Mouse (Mus musculus) limb, embryonic 12.5 days (tissue): ENCODE data around the gene Plxnc1. TPM values are rescaled to one million over a fixed set of nuclear protein-coding genes. Genes with fewer than 3 reads are reported as not detected.

Experiments
- ATAC-seq: fragments of 200-750 bp; cut with Nextera tagmentation; 2 replicates; pipeline ENCODE4 v1.8.0; 2017; ENCODE audit warnings: low read depth, moderate TSS enrichment; ENCODE audit not compliant: insufficient number of reproducible peaks, insufficient read depth, low FRiP score, low TSS enrichment
- H3K27ac ChIP-seq: fragments of 300-500 bp; sonication (generic); 2 replicates; pipeline ENCODE4 v1.5.1; 2016; ENCODE audit warnings: mild to moderate bottlenecking, moderate library complexity
- H3K27me3 ChIP-seq: fragments of 300-500 bp; sonication (generic); 2 replicates; pipeline ENCODE4 v1.6.1; 2016; ENCODE audit warnings: mild to moderate bottlenecking, moderate library complexity
- H3K36me3 ChIP-seq: fragments of 300-500 bp; sonication (generic); 2 replicates; pipeline ENCODE4 v1.6.1; 2016; ENCODE audit warnings: mild to moderate bottlenecking, moderate library complexity
- H3K4me1 ChIP-seq: fragments of 300-500 bp; sonication (generic); replicated peaks from 2 replicates; pipeline ENCODE4 v1.6.1; 2016
- H3K4me2 ChIP-seq: fragments of 300-500 bp; sonication (generic); 2 replicates; pipeline ENCODE4 v1.6.1; 2016; ENCODE audit warnings: mild to moderate bottlenecking, moderate library complexity
- H3K4me3 ChIP-seq: fragments of 300-500 bp; sonication (generic); replicated peaks from 2 replicates; pipeline ENCODE4 v1.5.1; 2016; ENCODE audit warnings: mild to moderate bottlenecking
- H3K9ac ChIP-seq: fragments of 300-500 bp; sonication (generic); replicated peaks from 2 replicates; pipeline ENCODE4 v1.6.1; 2016; ENCODE audit warnings: mild to moderate bottlenecking, moderate library complexity
- H3K9me3 ChIP-seq: fragments of 300-500 bp; sonication (generic); 2 replicates; pipeline ENCODE4 v1.6.1; 2016; ENCODE audit warnings: mild to moderate bottlenecking, moderate library complexity
- WGBS: fragments of 180-500 bp; shearing (Covaris S2); methylation state at CpG from one replicate; pipeline ENCODE4 v1.1.7; 2016; 5-methylcytosine and 5-hydroxymethylcytosine counted together
- polyA plus RNA-seq: library from polyadenylated mRNA; unstranded; fragments of >200 nt; fragmentation: Nextera tagmentation; extraction: Ambion mirVana; gene quantifications from 2 replicates; pipeline ENCODE4 v1.2.1, GENCODE M21; 2016

The Plxnc1 gene
- polyA plus RNA-seq, 1 experiment from 2014 or later = 1.3 TPM

- H3K27me3 ChIP-seq = no peaks in the 10 kb centered on the region
These were observed 145.0 kb downstream of the Plxnc1 start for GRCm38 (mm10) chr10:94799485-94800239.

GRCm38 (mm10) chr10:94798128-94798527, 146.5 kb downstream of the Plxnc1 start:
- Histone ChIP-seq H3K27me3 (no peaks in the 10 kb centered on the region), H3K9me3 (no peaks in the 10 kb centered on the region), H3K4me2 (no peak overlapping the region), H3K27ac (no peak overlapping the region), H3K9ac (no peak overlapping the region), H3K4me3 (no peak overlapping the region), H3K4me1 (no peaks in the 10 kb centered on the region), H3K36me3 (peaks cover 3% of the 10 kb centered on the region; the same call in 1 of the 2 replicates)
- no peak for ATAC-seq
- 74% methylated on average over 5 of the region's 5 CpGs for WGBS

More at GRCm38 (mm10) chr10:94799485-94800239, 145.0 kb downstream of the Plxnc1 start:
- Histone ChIP-seq H3K27ac (no peak overlapping the region), H3K9ac (no peak overlapping the region), H3K9me3 (no peaks in the 10 kb centered on the region), H3K4me3 (no peak overlapping the region), H3K4me1 (no peaks in the 10 kb centered on the region), H3K4me2 (no peak overlapping the region), H3K36me3 (peaks cover 3% of the 10 kb centered on the region; the same call in 1 of the 2 replicates)
- no peak for ATAC-seq
- WGBS = 47% methylated on average over 2 of the region's 2 CpGs

GRCm38 (mm10) chr10:94794666-94795244, 149.9 kb downstream of the Plxnc1 start:
- H3K27me3 ChIP-seq = no peaks in the 10 kb centered on the region
- H3K4me1 ChIP-seq = no peaks in the 10 kb centered on the region
- H3K9ac ChIP-seq = no peak overlapping the region
- H3K27ac ChIP-seq = no peak overlapping the region
- H3K4me3 ChIP-seq = no peak overlapping the region
- peaks cover 7% of the 10 kb centered on the region; the same call in 1 of the 2 replicates for H3K36me3 ChIP-seq
- no peak for ATAC-seq
- H3K4me2 ChIP-seq = no peak overlapping the region
- WGBS = 90% methylated on average over 5 of the region's 5 CpGs
- H3K9me3 ChIP-seq = no peaks in the 10 kb centered on the region

- no peak overlapping the region for H3K27ac ChIP-seq
- H3K4me3 ChIP-seq = no peak overlapping the region
- no peak overlapping the region for H3K9ac ChIP-seq
- no peak overlapping the region for H3K4me2 ChIP-seq
- H3K36me3 ChIP-seq = peaks cover 12% of the 10 kb centered on the region
- H3K9me3 ChIP-seq = no peaks in the 10 kb centered on the region
- H3K27me3 ChIP-seq = no peaks in the 10 kb centered on the region
- H3K4me1 ChIP-seq = no peaks in the 10 kb centered on the region
- 87% methylated on average over 3 of the region's 3 CpGs for WGBS
- ATAC-seq = no peak
These were observed 150.7 kb downstream of the Plxnc1 start for GRCm38 (mm10) chr10:94793914-94794313.

GRCm38 (mm10) chr10:94789205-94789604, 155.4 kb downstream of the Plxnc1 start:
- no peak for ATAC-seq
- 83% methylated on average over 3 of the region's 3 CpGs for WGBS

GRCm38 (mm10) chr10:94780618-94781262, 163.9 kb downstream of the Plxnc1 start:
- no peaks in the 10 kb centered on the region for H3K4me1 ChIP-seq
- H3K27me3 ChIP-seq = no peaks in the 10 kb centered on the region
- H3K27ac ChIP-seq = no peak overlapping the region
- WGBS = 85% methylated on average over 3 of the region's 3 CpGs
- H3K9me3 ChIP-seq = no peaks in the 10 kb centered on the region
- no peak overlapping the region for H3K4me2 ChIP-seq
- H3K9ac ChIP-seq = no peak overlapping the region
- H3K4me3 ChIP-seq = no peak overlapping the region
- ATAC-seq = no peak
- peaks cover 14% of the 10 kb centered on the region; the same call in 1 of the 2 replicates for H3K36me3 ChIP-seq

More at GRCm38 (mm10) chr10:94789205-94789604, 155.4 kb downstream of the Plxnc1 start:
- Histone ChIP-seq H3K4me2 (no peak overlapping the region), H3K36me3 (peaks cover 18% of the 10 kb centered on the region), H3K9ac (no peak overlapping the region), H3K27me3 (no peaks in the 10 kb centered on the region), H3K27ac (no peak overlapping the region), H3K9me3 (no peaks in the 10 kb centered on the region), H3K4me3 (no peak overlapping the region), H3K4me1 (no peaks in the 10 kb centered on the region)

GRCm38 (mm10) chr10:94779319-94779718, 165.3 kb downstream of the Plxnc1 start:
- no peaks in the 10 kb centered on the region for H3K9me3 ChIP-seq
- no peak overlapping the region for H3K27ac ChIP-seq
- no peak for ATAC-seq
- 93% methylated on average over 4 of the region's 4 CpGs for WGBS
- no peak overlapping the region for H3K4me3 ChIP-seq
- H3K27me3 ChIP-seq = no peaks in the 10 kb centered on the region
- peaks cover 9% of the 10 kb centered on the region; the same call in 1 of the 2 replicates for H3K36me3 ChIP-seq
- no peak overlapping the region for H3K9ac ChIP-seq
- no peaks in the 10 kb centered on the region for H3K4me1 ChIP-seq
- H3K4me2 ChIP-seq = no peak overlapping the region

GRCm38 (mm10) chr10:94777576-94777975, 167.1 kb downstream of the Plxnc1 start:
- Histone ChIP-seq H3K36me3 (peaks cover 9% of the 10 kb centered on the region; the same call in 1 of the 2 replicates), H3K4me2 (no peak overlapping the region), H3K4me3 (no peak overlapping the region), H3K4me1 (no peaks in the 10 kb centered on the region), H3K27ac (no peak overlapping the region), H3K9ac (no peak overlapping the region), H3K27me3 (no peaks in the 10 kb centered on the region), H3K9me3 (no peaks in the 10 kb centered on the region)
- 95% methylated on average over 3 of the region's 3 CpGs for WGBS
- no peak for ATAC-seq

GRCm38 (mm10) chr10:94771496-94771895, 173.1 kb downstream of the Plxnc1 start:
- H3K27me3 ChIP-seq = no peaks in the 10 kb centered on the region
- no peaks in the 10 kb centered on the region for H3K4me1 ChIP-seq
- H3K36me3 ChIP-seq = peaks cover 4% of the 10 kb centered on the region; the same call in 1 of the 2 replicates
- no peak overlapping the region for H3K4me2 ChIP-seq
- H3K9me3 ChIP-seq = no peaks in the 10 kb centered on the region
- 83% methylated on average over 3 of the region's 3 CpGs for WGBS
- H3K9ac ChIP-seq = no peak overlapping the region
- ATAC-seq = no peak
- no peak overlapping the region for H3K4me3 ChIP-seq
- H3K27ac ChIP-seq = no peak overlapping the region

- H3K4me2 ChIP-seq = no peak overlapping the region
- ATAC-seq = no peak
- 79% methylated on average over 2 of the region's 2 CpGs for WGBS
- no peak overlapping the region for H3K4me3 ChIP-seq
- H3K27me3 ChIP-seq = no peaks in the 10 kb centered on the region
- H3K9me3 ChIP-seq = no peaks in the 10 kb centered on the region
- H3K4me1 ChIP-seq = no peaks in the 10 kb centered on the region
- no peak overlapping the region for H3K9ac ChIP-seq
- peaks cover 15% of the 10 kb centered on the region; the same call in 1 of the 2 replicates for H3K36me3 ChIP-seq
- no peak overlapping the region for H3K27ac ChIP-seq
These were observed 197.6 kb downstream of the Plxnc1 start for GRCm38 (mm10) chr10:94747011-94747410.

GRCm38 (mm10) chr10:94741459-94741858, 203.2 kb downstream of the Plxnc1 start:
- no peak overlapping the region for H3K9ac ChIP-seq
- no peak for ATAC-seq
- 98% methylated on average over 3 of the region's 3 CpGs for WGBS
- peaks cover 5% of the 10 kb centered on the region; the same call in 1 of the 2 replicates for H3K4me1 ChIP-seq
- no peak overlapping the region for H3K4me3 ChIP-seq
- H3K9me3 ChIP-seq = no peaks in the 10 kb centered on the region
- peaks cover 3% of the 10 kb centered on the region; the same call in 1 of the 2 replicates for H3K36me3 ChIP-seq
- no peak overlapping the region for H3K4me2 ChIP-seq
- H3K27ac ChIP-seq = no peak overlapping the region
- H3K27me3 ChIP-seq = no peaks in the 10 kb centered on the region
